Mouse (Mus musculus): ENCODE measurements around the gene B130006D01Rik.

Gene B130006D01Rik

DNA sequence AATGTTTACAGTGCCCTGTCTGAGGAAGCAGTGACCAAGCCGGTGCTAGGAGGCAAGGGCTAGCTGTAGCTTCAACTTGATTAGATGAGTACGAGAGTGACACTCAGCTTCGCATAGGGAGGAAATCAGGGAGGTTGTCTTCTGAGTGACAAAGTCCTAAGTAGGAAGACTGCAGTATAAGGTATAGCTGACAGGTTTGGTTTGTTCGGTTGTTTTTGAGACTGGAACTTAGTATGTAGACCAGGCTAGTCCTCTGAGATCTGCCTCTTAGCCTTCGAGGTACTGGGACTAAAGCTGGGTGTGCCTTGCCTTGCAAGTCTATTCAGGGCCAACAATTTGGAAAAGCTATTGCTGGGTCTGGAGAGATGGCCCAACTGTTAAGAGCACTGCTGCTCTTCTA lies at the start of gene B130006D01Rik:
TSS of gene B130006D01Rik (plus strand) at position 301 of the 400 bp plus-strand sequence.
- DNase-seq = no peak

DNA sequence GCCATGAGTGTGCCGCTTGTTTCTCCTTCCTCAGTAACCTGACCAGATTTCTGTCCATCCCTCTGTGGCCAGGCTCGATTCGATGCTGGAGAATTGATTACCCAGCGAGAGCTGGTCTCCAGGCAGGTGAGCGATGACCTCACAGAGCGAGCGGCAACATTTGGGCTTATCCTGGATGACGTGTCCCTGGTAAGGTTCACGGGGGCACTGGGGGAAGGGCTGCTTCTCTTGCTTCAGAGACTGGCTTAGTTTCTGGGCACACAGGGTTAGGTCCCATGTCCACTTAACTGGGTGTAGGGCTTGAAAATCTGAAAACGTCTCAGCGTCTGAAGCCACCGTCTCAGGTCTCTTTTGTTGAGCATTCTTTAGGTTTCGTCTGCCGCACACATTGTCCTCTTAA lies 47.9 kb upstream of the B130006D01Rik start:
- DNase-seq = no peak

DNA sequence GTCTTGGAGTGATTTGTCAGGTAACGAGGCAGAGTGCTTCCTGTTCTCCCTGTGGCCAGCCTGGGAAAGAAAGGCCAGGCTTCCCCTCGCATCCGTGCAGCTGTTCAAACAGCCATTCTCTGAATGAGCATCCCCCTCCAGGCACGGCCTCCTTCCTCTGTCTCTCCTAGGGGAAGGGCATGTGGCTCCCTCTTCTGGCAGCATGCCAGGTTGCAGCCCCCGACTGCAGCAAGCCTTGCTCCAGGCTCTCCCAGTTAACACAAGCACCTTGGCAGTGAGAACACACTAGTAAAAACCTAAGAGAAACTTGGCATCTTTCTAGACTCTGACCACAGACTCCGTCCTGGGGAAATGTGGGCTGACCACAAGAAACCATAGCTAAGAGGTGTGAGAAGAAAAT lies 47.1 kb upstream of the B130006D01Rik start:
- no peak for DNase-seq

DNA sequence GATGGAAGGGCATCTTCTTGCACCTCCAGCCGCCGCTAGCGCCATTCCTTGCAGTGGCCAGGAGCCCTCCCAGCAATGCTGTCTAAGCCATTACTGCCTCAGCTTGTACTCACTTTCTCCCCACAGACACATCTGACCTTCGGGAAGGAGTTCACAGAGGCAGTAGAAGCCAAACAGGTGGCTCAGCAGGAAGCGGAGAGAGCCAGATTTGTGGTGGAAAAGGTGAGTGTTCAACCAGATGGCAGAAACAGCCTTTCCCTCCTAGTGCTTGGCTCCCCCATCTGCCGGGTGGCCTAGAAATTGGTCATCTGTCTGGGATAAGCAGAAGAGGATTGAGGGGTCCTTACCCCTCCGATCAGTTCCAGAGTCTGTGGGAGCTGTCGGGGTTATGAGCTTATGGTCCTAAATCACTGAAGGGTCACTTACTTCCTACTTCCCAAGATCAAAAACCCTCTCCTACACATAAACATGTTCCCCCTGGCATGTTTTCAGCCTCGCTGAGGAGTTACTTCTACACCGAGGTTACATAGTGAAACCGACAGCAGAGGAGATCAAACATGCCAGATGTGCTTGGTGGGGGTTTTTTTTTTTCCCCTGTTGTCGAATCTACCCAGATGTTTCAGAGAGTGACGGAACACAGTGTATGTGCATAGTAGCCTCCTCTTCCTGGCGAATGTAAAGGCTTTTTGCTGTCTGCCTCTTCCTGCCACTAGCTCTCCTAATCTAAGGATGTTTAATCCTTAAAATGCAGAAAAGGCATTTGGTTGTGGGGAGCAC lies 45.3 kb upstream of the B130006D01Rik start:
- peak; percentile 31 for DNase-seq

DNA sequence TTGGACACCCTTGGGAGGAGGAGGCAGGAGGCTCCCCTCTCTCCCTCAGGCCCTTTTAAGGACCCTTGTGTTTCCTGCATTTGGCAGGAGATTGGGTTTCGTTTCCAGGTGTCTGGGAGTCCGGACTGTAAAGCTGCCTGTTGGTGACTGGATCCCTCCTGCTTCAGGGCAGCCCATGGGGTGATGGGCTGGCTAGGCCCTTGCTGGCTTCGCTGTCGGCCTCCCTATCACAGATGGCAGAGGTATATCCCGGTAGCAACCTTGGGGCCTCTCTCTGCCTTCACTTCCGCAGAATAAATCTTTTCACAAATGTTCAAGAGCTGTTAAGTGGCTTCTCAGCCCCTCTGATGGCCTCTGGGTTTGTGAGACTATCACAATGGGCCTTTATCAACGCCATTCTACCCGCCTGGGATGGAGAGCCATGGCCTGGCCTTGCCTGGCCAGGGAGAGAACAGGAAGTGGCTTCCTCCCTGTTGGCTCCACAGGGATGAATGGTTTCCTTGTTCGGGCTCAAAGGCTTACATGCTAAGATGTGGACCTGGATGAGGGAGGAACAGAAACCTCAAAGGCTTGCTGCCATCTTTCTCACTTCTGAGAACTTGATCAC lies 41.3 kb upstream of the B130006D01Rik start:
- no peak for DNase-seq

DNA sequence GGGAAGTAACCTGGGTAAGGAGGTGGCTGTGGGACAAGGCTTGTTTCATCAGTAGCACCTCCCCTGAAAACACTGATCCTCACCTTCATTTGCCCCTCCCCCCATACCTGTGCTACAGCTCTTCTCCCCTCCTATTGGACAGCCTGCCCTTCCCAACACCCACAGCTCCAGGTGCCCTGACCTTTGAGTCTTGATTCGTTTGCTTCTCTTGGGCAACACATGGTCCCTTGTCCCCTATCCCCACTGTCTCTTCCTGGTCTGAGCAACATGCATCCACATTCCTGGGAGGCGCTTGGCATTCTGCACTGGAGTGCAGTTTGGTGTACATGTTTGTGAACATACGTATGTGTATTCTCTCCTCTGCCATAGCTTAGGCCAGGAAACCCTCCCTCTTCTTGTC lies 40.4 kb upstream of the B130006D01Rik start:
- DNase-seq = no peak

DNA sequence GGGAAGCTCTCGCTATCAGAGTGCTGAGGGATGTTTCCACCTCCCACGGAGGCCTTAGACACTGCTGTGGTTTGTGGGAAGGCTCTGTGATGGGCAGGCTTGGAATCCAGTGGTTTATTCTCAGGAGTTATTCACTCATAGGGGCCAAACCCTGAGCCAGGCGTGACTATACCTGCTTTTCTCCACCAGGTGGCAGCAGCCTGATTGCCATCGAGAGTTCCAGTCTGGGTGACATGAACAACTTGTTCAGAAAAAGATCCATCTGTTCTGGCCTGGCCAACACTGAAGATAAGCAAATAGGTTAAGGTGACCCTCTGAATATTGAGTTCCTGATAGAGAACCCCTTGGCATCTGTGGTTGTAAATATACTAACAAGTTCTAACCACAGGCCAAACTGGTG lies 37.4 kb upstream of the B130006D01Rik start:
- peak; percentile 68 for DNase-seq

DNA sequence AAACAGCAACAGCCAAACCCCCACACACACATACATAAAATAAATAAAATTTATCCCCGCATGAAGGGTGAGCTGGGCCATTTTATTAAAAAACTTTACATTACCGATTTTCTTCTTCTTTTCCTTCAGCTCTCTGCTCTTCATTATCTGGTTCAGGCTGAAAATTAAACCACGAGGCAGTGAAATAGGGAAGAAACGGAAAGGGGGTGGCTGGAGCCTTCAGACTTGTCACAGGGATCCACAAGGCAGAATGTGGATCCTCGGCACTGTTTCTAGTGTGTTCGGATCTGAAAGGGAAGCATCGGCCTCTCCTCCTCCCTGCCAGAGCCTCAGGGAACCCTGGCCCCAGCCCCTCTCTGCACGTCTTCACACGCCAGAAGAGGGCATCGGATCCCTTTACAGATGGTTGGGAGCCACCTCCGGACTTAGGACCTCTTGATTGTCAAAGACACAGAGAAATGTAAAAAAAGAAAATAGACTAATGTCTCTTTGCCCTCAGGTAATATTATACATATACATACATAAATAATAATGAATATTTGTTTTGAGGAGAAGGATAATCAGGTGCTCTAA lies 36.2 kb upstream of the B130006D01Rik start:
- DNase-seq = no peak

DNA sequence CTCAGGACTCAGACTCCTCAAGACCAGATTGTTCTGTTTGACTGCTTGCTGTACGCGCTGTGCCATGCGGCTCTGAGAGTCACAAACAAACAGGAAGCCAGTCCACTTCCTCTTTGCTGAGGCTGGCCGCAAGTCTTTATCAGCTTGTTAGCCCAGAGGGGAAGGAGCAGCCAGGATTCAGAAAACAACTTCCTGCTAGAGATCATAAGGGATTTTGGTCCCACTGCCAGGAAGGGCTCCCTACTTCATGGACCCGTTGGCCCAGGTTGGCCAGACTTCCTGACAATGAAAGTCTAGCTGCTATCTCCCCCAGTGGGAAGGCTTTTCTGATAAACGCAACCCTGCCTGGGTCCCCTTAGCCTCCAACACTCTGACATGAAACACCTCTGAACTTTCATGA lies 34.9 kb upstream of the B130006D01Rik start:
- no peak for DNase-seq

DNA sequence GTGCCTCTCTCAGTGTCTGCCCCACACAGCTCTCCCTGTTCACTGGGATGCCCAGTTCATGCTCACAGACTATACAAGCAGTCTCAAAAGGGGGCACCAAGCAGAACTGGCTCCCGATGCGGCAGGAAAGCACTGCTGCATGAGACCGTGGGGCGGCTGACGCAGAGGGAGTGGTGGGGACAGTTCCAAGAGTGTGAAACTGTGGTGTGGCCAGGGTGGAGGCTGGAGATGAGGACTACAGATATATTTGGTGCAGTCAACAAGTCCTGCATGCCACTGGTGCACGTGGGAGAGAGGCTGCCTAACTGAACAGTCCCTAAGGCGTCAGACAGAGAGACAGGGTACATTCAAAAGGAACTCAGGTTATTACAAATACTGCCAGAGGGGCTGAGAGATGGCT lies 34.4 kb upstream of the B130006D01Rik start:
- DNase-seq = no peak

DNA sequence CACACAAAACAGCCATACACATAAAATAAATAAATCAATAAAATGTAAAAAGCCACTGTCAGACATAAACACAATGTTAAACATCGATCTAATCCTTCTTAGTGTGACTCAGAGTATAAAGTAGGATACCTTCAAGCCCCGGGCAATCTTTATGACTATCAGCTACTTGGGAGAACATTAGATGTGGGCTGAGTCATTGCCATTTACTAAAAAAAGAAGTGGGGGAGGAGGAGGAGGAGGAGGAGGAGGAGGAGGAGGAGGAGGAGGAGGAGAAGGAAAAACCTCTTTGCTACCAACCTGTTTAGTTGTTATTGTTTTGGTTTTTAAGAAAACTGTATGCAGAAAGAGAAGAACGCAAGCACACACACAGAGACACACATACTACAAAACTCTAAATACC lies 33.8 kb upstream of the B130006D01Rik start:
- no peak for DNase-seq

DNA sequence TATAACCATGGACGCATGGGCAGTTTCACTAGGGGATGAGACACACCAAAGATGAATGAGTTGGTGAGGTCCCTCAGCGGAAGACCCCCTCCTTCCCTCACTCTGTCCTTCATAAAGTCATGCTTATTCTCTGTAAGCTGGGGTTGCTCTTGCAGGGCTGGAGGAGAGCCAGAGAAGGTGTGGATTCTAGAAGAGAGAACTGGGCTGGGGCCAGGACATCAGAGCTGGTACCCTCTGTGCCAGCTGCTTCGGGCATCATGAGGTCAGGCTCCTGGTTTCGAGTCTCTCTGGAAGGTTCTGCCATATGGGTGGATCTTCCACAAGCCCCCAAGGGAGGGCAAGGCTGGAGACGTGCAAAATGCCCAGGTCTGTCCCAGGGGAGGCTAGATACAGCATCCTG lies 24.8 kb upstream of the B130006D01Rik start:
- DNase-seq = no peak

DNA sequence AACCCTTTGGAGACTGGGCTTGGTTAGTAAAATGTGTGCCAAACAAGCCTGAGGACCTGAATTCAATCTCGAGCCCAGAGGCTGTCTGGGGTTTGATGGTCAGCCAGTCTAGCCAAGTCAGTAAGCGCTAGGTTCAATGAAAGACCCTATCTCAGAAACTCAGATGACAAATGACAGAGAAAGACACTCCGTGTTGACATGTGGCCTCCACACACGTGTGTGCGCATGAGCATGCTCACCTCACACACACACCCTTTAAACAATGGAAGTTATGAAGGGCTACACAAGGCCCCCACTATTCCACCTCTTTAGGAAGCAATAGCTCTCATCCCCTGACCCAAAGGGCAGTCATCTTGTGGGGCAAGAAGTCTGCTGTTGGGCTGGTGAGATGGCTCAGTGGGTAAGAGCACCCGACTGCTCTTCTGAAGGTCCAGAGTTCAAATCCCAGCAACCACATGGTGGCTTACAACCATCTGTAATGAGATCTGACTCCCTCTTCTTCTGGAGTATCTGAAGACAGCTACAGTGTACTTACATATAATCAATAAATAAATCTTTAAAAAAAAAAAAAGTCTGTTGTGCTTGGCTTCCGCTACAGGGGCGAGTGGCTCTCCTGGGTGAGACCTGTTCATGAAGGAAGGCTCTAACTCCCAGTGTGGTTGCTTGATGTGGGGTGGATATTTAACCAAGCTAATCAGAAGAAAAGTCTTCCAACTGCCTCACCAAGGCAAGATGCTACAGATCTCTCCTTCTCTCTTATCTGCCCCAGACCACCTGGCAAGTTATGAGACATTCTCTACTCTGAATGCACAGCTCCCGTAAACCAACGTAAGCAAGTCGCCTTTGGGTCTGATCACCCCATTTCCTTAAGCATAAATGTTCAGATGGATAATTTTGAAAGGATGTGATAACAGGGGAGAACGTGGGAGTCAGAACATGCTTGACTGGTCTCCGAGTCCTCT lies 22.3 kb upstream of the B130006D01Rik start:
- DNase-seq = no peak

DNA sequence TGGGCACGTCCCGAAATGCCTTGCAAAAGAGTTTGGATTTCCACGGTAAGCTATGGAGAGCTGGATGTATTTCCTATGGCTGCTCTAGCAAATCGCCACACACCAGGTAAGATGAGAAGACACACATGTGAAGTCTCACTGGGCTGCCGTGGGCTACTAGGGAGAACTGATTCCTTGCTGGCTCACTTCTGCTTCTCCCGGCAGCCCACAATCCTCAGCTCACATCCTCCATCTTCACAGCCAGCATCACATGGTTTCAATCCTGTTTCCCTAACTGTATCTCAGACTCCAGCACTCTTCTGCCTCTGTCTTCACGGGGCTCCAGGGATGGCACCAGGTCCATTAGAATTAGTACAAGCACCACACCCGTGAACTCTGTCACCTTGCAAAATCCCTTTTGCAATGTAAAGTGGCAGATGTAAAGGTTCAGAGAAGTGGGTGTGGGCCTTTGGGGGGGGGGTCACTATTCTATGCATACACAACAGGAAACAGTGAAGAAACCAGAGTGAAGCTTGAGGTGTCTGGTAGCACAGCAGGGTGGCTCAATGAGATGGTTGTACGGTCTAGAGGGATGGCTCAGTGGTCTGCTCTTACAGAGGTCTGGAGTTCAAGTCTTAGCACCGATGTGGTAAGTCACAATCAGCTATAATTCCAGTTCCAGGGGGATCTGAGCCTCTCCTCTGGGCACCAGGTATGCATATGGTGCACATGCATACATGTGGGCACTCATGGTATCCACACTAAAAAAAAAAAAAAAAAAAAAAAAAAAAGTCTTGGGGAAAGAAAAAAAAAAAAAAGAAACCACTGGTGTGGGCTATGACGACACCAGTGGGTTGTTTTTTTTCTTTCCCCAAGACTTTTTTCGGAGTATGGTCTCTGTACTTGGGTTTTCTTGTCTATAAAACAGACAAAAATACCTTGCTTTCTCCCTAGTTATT lies 19.1 kb upstream of the B130006D01Rik start:
- no peak for DNase-seq

DNA sequence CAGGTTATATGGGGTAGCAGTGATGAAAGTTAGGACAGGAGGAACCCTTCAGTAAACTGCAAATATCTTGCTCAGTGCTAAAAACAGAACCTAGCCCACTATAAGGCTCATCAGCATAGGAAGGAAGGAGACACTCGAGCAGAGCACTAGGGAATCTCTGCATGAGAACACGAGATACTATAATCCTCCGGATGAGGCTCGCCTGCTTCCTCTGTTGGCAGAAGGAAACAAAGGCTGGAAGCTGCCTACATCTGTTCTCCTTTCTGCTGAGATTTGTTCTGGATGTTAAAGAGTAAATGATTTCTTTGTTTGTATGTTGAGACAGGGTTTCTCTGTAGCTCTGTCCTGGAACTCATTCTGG lies 18.4 kb upstream of the B130006D01Rik start:
- DNase-seq = no peak

DNA sequence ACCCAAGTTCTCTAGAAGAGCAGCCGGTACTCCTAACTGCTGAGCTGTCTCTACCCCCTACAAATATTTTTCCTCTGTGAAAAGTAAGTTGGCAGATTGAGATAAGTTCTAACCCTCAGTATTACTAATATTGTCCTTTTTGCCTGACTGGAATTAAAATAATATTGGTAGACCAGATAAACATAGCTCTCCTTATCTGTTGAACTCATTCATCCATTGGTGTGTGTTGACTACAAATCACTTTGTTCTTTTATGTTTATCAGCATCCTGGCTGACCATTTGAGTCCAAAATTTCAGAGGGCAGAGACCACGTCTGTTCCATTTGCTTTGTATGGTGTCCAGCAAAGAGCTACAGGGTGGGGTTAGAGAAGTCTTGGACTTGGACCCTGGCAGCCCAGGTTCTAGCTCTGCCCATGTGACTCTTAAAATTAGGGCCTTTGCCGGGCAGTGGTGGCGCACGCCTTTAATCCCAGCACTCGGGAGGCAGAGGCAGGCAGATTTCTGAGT lies 13.8 kb upstream of the B130006D01Rik start:
- no peak for DNase-seq

DNA sequence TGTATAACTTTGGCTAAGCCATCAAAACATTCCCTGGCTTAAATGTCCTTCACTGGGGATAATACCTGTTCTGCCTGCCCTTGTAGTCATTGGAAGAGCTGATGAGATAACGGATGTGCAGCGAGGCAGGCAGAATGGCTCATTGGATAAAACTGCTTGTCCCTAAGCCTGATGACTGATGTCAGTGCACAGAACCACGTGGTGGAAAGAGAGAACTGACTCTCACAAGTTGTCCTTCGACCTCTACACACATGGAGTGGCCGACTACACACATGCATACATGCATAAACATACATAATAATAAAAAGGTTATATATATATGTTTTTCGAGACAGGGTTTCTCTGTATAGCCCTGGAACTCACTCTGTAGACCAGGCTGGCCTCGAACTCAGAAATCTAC lies 12.9 kb upstream of the B130006D01Rik start:
- DNase-seq = no peak

DNA sequence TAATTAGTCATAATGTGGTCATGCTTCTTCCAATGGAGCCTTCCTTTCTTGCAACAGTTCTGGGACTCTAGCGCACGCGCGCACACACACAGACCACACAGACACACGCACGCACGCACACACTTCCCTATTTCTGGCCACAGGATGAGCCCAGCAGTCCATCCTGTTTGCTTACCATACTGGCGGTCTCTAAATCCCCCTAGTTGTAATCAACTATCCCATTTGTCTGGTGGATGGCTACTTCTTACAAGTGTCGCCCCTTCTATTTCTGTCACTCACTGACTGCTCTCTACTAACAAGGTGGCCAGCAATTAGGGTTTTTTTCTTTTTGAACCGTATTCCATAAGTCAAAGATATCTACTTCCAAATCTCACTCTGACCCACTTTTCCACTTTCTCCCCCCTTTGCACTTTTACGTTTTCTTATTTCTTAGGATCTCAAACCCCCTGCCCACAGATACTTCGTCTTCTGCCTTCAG lies 11.3 kb upstream of the B130006D01Rik start:
- peak; percentile 51 for DNase-seq

DNA sequence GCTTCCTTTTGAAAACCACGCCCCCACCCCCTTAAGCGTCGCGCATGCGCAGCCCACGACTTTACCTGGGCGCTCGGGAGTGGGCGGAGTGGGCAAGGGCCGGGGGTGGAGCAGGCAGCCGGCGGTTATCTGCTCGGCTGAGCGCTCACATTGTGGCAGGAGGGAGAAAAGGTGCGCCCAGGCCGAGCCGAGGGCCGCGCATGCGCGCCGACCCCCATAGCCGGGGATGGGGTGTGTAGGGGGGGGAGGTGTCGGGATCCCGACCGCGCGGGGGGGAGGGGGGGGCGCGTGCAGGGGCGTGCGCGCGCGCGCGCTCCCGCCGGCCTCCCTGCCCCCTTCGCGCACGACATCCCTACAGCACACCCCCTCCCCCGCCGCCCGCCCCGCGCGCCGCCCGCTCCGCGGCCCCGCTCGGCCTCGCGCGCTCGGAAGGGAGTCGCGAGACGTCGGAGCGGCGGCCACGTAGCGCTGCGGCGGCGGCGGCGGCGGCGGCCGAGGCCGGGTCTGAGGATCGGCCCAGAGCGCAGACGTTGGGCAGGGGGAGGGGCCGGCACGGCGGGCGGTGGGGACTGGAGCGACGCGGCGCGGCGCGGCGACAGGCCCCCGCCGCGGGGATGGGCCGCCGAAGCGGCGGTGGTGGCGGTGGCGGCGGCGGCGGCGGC lies 10.7 kb upstream of the B130006D01Rik start, which contains the start of gene Zfp652:
TSS of gene Zfp652 (plus strand) at position 111 of the 662 bp plus-strand sequence.
- DNase-seq = peak; percentile 97

DNA sequence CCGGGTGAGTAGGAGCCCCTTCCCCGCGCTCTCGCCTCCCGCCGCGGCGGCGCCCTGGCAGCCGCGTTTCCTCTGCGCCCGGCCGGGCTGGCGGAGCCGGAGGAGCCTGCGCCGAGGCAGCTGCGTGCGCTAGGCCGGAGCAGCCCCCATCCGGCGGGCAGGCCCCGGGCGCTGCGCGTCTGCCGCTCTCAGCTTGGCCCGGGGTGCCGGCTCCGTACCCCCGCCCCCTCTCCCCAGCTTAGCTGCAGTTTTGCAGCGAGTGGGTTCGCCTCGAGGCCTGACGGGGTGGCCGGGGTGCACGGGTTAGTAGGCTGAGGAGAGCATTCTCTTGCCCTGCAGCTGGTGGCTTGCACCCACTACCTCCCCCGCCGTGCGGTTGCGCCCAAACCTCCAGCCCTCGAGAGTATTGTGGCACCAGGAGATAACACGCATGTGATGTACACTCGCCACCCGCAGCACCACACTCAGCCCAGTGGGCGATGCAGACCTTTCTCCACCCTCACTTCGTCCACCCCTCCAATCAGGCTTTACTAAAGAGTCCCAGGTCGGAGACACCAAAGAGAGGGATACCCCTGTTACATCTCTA lies 10.1 kb upstream of the B130006D01Rik start:
- DNase-seq = peak; percentile 74

DNA sequence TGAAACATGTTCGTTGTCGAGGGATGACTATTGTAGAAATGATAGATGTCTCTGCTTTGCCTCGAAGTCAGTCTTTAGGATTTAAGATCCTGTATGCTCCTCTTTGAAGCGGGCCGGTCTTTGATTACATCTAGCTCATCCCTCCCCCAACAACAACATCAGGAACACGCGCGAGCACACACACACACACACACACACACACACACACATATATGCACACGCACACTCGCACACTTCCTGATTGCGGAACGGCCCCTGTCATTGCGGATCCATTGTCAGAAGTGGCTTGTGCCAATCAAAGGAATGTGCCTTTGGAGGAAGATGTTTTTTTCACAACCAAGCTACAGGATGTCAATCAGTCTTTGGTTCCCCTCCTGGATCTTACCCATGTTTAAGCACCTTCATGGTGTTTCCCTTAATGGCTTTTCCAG lies 9.6 kb upstream of the B130006D01Rik start:
- DNase-seq = no peak

Data from cerebellum, adult 9-11 months (tissue).